Mouse (Mus musculus) embryonic fibroblast, embryonic 13.5 days (primary cell): ENCODE measurements at regions not wholly inside any gene's neighbourhood (a gene's known extent, or its start where the extent isn't known, plus 50 kb on each side); places are given as distances from the start of the nearest gene placed in this dataset.

Experiments
- H3K27ac ChIP-seq: 2 replicates; pipeline ENCODE4 v1.5.1; 2012; ENCODE audit warnings: low read length, control low read depth, inconsistent platforms; ENCODE audit not compliant: insufficient read depth
- H3K4me1 ChIP-seq: 2 replicates; pipeline ENCODE4 v1.6.1; 2011; ENCODE audit warnings: low read length; ENCODE audit not compliant: control insufficient read depth, insufficient read depth
- H3K4me3 ChIP-seq: 2 replicates; pipeline ENCODE4 v1.5.1; 2011; ENCODE audit warnings: mild to moderate bottlenecking, control low read depth, low read length; ENCODE audit not compliant: insufficient read depth
- CTCF ChIP-seq: IDR thresholded peaks from 2 replicates; pipeline ENCODE4 v1.5.1; 2011; ENCODE audit warnings: mild to moderate bottlenecking, control low read depth, low read length, moderate library complexity, borderline replicate concordance; ENCODE audit not compliant: insufficient read depth
- POLR2A ChIP-seq: IDR thresholded peaks from 2 replicates; pipeline ENCODE4 v1.6.1; 2011; ENCODE audit warnings: low read depth, mild to moderate bottlenecking, control low read depth, low read length, moderate library complexity

DNA sequence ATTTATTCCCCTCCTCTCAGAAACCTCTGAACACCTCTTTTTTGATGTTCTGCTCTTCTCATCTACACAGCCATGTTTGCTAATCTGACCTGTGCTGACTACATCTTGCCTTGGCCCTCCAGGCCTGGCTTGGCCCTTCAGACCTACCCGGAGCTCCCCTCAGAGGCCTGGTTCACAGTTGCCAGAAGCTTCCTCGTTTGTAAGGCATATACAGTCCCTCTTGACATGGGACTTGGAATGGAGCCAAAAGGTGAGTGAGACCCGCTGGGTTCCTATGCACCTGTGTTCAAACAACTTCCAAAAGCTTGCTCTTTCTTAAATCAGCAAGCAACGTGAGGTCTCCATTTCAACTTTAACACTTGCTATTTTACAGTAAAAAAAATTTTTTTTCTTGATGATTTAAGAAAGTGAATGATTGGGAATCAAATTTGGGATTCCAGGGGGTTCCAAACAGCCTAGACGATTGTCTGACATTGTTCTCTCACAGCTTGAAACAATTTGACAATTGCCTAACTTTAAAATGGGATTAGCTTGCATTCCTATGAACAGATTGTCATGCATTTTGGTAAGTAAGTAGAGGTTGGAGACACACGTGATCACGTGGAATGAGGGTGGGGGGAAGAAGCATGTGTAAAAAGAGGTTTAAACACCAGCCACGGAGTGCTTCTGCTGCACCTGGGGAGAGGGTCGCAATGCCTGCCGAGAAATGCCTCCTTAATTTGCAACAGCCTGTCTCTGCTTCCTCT, 631.9 kb downstream of the Rnf144a start:
- Histone ChIP-seq H3K4me3 (no peak overlapping the region), H3K4me1 (no peaks in the 10 kb centered on the region), H3K27ac (no peak overlapping the region)
- TF ChIP-seq CTCF (no peak), POLR2A (no peak)

DNA sequence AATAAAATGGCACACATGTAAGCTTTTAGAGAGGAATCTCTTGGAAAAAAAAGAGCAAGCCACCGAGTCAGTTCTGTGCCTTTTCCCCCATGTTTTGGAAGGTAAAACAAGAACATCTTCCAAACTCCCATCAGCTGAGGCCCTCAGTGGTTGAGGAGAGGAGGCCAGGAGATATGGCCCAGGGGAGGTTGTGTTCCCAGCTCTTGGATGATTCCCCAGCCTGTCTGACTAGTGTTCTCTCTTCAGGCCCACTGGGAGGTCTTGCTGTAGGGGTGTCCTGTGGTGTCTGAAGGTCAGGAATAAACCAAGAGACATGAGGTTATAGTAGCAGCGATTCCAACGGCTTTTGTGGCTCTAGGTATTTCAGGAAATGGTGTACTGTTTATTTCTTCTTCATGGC, 643.2 kb downstream of the Rnf144a start:
- Histone ChIP-seq H3K4me1 (no peaks in the 10 kb centered on the region), H3K4me3 (no peak overlapping the region), H3K27ac (no peak overlapping the region)
- TF ChIP-seq POLR2A (no peak), CTCF (no peak)

DNA sequence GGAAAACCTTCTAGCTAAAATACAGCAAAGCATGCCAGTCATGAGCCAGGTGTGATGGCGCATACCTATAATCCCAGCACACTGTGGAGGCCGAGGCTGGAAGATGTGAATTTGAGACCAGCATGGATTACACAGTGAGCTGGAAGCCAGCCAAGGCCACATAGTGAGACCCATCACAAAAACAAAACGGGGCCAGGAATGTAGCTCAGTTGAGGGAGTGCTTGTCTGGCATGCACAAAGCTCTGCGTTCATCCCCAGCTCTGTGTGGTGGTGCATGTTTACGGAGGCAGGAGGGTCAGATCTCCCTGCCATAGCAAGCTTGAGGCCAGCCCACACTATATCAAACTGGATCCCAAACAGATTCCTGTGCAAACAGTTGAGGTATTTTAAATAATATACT, 646.4 kb downstream of the Rnf144a start:
- TF ChIP-seq CTCF (no peak), POLR2A (no peak)
- Histone ChIP-seq H3K4me1 (no peaks in the 10 kb centered on the region), H3K4me3 (no peak overlapping the region), H3K27ac (no peak overlapping the region)

DNA sequence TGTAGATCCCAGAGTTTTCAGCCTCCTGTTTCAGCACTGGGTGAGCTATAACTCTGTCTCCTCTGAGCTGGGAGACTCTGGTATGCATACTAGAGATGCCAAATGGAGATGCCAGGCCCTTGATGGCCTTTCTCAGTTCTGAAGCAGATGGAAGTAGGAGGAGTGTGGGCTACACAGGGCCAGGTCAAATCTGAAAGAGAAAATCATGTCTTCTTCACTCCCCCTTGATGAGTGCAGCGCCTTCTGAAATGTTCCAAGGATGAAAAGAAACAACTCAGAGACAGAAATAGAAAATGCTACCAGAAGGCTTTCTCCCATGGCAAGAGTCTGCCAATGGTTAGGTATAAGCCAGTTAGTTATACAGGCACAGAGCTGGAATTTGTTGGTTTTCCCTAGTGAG, 652.0 kb downstream of the Rnf144a start:
- H3K4me3 ChIP-seq = no peak overlapping the region
- H3K27ac ChIP-seq = no peak overlapping the region
- no peak for TF ChIP-seq POLR2A
- TF ChIP-seq CTCF = no peak
- H3K4me1 ChIP-seq = no peaks in the 10 kb centered on the region

DNA sequence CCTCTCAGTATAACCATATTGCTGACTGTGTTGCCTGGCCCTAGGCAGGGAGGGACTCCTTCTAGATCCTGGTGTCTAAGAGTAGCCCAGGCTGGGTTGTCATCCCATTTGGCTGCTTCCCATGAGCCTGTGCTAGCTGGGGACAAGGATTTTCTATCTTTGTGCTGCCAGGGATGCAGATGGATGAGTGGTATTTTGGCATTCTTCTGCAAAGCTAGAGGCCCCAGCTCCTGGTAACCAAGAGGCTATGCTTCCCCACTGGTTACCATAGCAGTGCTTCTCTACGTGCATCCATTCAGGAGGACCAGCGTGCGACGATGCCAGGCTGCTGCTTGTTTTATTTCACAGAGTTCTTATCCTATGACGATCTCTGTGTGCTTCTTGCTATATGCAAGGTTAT, 658.0 kb downstream of the Rnf144a start:
- H3K4me3 ChIP-seq = no peak overlapping the region
- TF ChIP-seq CTCF (no peak), POLR2A (no peak)

DNA sequence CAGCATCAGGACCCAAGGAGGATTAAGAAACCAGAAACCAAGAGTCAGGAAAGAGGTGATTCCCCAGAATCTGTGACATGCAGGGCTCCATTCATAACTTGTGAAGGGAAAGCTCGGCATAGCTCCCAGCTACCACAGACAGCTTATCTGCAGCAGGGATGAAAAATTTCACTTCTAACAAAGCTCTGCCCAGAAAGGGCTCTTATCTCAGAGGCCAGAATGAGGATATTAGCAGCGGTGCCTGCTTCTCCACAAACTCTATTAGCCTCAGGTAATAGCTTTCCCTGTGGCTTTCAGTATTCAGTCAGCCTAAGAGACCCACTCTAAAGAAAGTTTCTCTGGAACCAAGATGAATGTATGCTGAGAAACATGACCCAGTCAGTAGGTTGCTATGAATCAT, 636.9 kb upstream of the Id2 start:
- Histone ChIP-seq H3K4me1 (no peaks in the 10 kb centered on the region), H3K4me3 (no peak overlapping the region), H3K27ac (no peak overlapping the region)
- TF ChIP-seq CTCF (no peak), POLR2A (no peak)

More for the DNA sequence above, 658.0 kb downstream of the Rnf144a start:
- Histone ChIP-seq H3K27ac (no peak overlapping the region), H3K4me1 (no peaks in the 10 kb centered on the region)

DNA sequence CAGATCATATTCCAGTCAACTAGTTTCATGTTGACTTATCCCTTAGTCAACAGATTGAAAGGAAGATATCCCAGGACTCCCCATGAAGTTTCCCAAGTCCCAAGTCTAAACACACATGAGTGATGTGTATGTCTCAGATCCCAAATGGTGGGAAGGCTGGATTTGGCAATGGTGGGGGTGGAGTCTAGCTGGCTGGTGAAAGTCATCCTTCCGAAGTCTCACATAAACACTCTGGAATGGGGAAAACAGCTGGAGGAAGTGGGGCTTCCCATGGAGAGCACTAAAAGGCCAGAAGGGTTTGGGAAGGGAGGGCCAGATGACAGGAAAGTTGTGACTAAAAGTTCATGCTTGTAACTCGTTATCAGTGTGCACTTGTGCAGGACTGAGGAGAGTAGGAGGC, 628.8 kb upstream of the Id2 start:
- H3K4me3 ChIP-seq = no peak overlapping the region
- H3K27ac ChIP-seq = no peak overlapping the region
- no peaks in the 10 kb centered on the region for H3K4me1 ChIP-seq
- TF ChIP-seq POLR2A = no peak
- no peak for TF ChIP-seq CTCF

DNA sequence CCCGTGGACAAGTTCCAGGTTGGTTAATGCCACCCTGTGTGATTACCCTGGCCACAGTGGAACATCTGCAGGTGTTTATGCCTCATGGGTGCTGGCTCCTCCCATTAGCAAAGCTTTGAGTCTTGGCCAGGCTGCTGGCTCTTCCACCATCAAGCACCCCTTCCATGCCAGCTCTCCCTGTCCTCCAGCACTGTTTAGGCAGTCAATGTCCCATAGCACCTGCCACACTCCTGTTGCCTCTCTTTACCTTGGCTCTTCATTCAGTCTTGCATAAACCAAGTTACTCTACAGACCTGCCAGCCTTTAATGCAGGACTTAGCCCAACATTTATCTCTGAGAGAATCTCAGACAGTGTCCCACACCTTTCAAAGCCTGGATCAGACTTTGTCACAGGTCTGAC, 614.2 kb upstream of the Id2 start:
- Histone ChIP-seq H3K4me1 (no peaks in the 10 kb centered on the region), H3K27ac (no peak overlapping the region), H3K4me3 (no peak overlapping the region)
- TF ChIP-seq POLR2A (no peak), CTCF (no peak)

DNA sequence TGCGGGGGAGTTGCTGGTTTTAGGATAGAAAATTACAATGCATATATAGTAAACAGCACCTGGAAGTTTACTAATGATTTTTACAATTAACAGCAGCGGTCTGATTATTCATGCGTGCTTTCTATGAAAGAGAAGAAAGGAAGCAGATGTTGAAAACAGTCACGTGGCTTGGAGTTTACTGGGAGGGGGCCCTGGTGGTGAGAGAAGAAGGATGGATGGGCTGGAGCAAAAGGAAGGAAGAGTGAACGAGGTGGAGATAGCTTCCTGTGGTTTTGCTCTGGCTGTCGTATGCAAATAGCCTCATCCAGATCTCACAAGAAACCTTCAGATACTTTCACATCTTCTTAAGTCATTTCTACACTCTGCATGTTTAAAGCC, 606.1 kb upstream of the Id2 start:
- no peak overlapping the region for H3K27ac ChIP-seq
- H3K4me1 ChIP-seq = no peaks in the 10 kb centered on the region
- H3K4me3 ChIP-seq = no peak overlapping the region
- TF ChIP-seq POLR2A (no peak), CTCF (no peak)

DNA sequence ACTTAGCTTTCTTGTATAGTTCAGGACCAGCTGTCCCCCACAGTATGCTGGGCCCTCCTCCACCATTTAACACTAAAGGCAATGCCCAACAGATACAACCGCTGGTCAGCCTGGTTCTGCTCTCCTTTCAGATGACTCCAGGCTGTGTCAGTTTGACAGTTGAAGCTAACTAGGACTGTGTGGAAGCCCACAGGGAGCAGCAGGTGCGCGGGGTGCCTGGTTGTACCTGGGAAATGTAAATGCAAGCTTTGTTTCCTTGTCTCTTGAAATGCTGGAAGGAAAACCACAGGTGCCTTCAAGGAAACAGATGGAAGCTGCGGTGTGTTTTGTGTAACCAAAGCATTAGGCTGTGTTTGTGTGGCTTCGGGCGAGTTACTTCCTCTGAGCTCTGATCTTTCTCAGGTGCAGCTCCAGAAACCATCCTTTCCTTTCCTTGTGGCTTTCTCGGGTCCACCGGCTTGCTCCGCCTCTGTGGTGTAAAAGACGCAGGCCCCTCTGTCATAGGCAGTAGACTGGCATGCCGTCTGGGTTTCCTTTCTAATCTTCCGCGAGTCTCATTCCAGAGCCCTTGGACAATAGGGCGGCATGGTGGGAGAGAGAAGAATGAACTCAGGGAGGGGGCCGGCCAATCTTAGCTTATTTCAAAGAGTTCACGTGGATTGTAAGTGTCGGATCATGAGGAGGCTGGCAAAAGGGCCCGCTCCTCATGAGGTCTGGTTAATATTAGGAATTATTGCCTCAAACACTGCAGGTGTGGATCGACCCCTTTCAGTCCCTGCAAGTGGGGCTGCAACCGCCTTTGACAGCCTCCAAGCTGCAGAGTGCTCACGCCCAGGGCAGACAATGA, 605.5 kb upstream of the Id2 start:
- Histone ChIP-seq H3K4me3 (no peak overlapping the region), H3K4me1 (no peaks in the 10 kb centered on the region), H3K27ac (no peak overlapping the region)
- TF ChIP-seq CTCF (no peak), POLR2A (no peak)
